Mouse (Mus musculus): Measurements from ENCODE around the gene Clasrp. TPM values are rescaled to one million over a fixed set of nuclear protein-coding genes. Genes with fewer than 3 reads are reported as not detected.

Clasrp gene
- total RNA-seq (2021), result 10 to 100 TPM; 33.0 to 33.7 TPM

- peak; percentile 98 for DNase-seq
Observed at GRCm38 (mm10) chr7:19603849-19604605, at the start of gene Clasrp. TSS of gene Clasrp (minus strand) at chr7:19604486.

GRCm38 (mm10) chr7:19652614-19653013 is 48.3 kb upstream of the Clasrp start:
- peak; percentile 72 for DNase-seq

- no peak for DNase-seq
Observed at GRCm38 (mm10) chr7:19651063-19651786, 46.9 kb upstream of the Clasrp start.

GRCm38 (mm10) chr7:19641223-19641622 is 36.9 kb upstream of the Clasrp start:
- no peak for DNase-seq

GRCm38 (mm10) chr7:19635074-19635827 is 31.0 kb upstream of the Clasrp start:
- DNase-seq, result no peak

GRCm38 (mm10) chr7:19634591-19634990 is 30.3 kb upstream of the Clasrp start:
- DNase-seq, result no peak

- no peak for DNase-seq
Observed at GRCm38 (mm10) chr7:19633855-19634254, 29.6 kb upstream of the Clasrp start.

GRCm38 (mm10) chr7:19633197-19633596 is 28.9 kb upstream of the Clasrp start:
- no peak for DNase-seq

GRCm38 (mm10) chr7:19632720-19633119 is 28.4 kb upstream of the Clasrp start:
- no peak for DNase-seq

- DNase-seq, result no peak
Observed at GRCm38 (mm10) chr7:19632275-19632674, 28.0 kb upstream of the Clasrp start.

- peak; percentile 96 for DNase-seq
Observed at GRCm38 (mm10) chr7:19629361-19629734, 25.1 kb upstream of the Clasrp start, which contains the start of gene Relb. TSS of gene Relb (minus strand) at chr7:19629438.

- DNase-seq, result peak; percentile 96
Observed at GRCm38 (mm10) chr7:19628536-19629360, 24.5 kb upstream of the Clasrp start.

- no peak for DNase-seq
Observed at GRCm38 (mm10) chr7:19628192-19628535, 23.9 kb upstream of the Clasrp start.

GRCm38 (mm10) chr7:19627721-19628120 is 23.4 kb upstream of the Clasrp start:
- DNase-seq, result no peak

- no peak for DNase-seq
Observed at GRCm38 (mm10) chr7:19623433-19623832, 19.1 kb upstream of the Clasrp start.

- DNase-seq, result no peak
Observed at GRCm38 (mm10) chr7:19622241-19622640, 18.0 kb upstream of the Clasrp start.

- no peak for DNase-seq
Observed at GRCm38 (mm10) chr7:19620811-19621210, 16.5 kb upstream of the Clasrp start.

GRCm38 (mm10) chr7:19619004-19619801 is 14.9 kb upstream of the Clasrp start:
- peak; percentile 85 for DNase-seq

- DNase-seq, result no peak
Observed at GRCm38 (mm10) chr7:19615036-19615577, 10.8 kb upstream of the Clasrp start.

GRCm38 (mm10) chr7:19610969-19611368 is 6.7 kb upstream of the Clasrp start:
- DNase-seq, result no peak

Data from heart, postnatal 4 days (tissue).